Mouse (Mus musculus) ES-E14 (cell line): ENCODE measurements around the gene Aldh2.

Experiments
- CHD2 ChIP-seq: IDR thresholded peaks from 2 replicates; pipeline ENCODE4 v1.6.1; 2014; ENCODE audit warnings: mild to moderate bottlenecking, low read depth, low read length, inconsistent platforms
- MAFK ChIP-seq: IDR thresholded peaks from 2 replicates; pipeline ENCODE4 v1.6.1; 2014; ENCODE audit warnings: mild to moderate bottlenecking, low read depth, low read length, inconsistent platforms; ENCODE audit not compliant: insufficient read depth

GRCm38 (mm10) chr5:121596226-121596625 is 2.6 kb upstream of the Aldh2 start:
- no peak for TF ChIP-seq CHD2
- no peak for TF ChIP-seq MAFK
